Mouse (Mus musculus): ENCODE data around the gene Cnot8.

Cnot8 gene

GRCm38 (mm10) chr11:58102146-58102545 lies 1.8 kb upstream of the Cnot8 start:
- in situ Hi-C loops (cut with MboI; ENCODE audit: unreplicated experiment in 2 of 2) = loop anchor here (5.0 to 10.0 kb wide), 5 partner anchors 65 to 223 kb away; partner anchors contain the start of genes Gemin5 (in 1 of the 2) and Zfp692 (in 1 of the 2)

- in situ Hi-C loops (cut with MboI; ENCODE audit: unreplicated experiment in 2 of 2) = loop anchor here (5.0 to 10.0 kb wide), 5 partner anchors 65 to 222 kb away; partner anchors contain the start of genes Gemin5 (in 1 of the 2) and Zfp692 (in 1 of the 2)
Observed at GRCm38 (mm10) chr11:58102581-58103343, 1.2 kb upstream of the Cnot8 start.

- in situ Hi-C loops (cut with MboI; ENCODE audit: unreplicated experiment in 2 of 2) = loop anchor here (5.0 to 10.0 kb wide), 5 partner anchors 64 to 222 kb away; partner anchors contain the start of genes Gemin5 (in 1 of the 2) and Zfp692 (in 1 of the 2)
Observed at GRCm38 (mm10) chr11:58103344-58103653, 654 bp upstream of the Cnot8 start.

GRCm38 (mm10) chr11:58104351-58104791 lies 418 bp downstream of the Cnot8 start:
- in situ Hi-C loops (cut with MboI; ENCODE audit: unreplicated experiment in 2 of 2) = loop anchor here (5.0 to 10.0 kb wide), 5 partner anchors 63 to 220 kb away; partner anchors contain the start of genes Gemin5 (in 1 of the 2) and Zfp692 (in 1 of the 2)

- in situ Hi-C loops (cut with MboI; ENCODE audit: unreplicated experiment in 2 of 2) = loop anchor here (10.0 kb wide), 3 partner anchors 118 to 218 kb away; partner anchors contain the start of gene Zfp692 (in 1 of the 2)
Observed at GRCm38 (mm10) chr11:58107009-58107408, 3.1 kb downstream of the Cnot8 start.

- in situ Hi-C loops (cut with MboI; ENCODE audit: unreplicated experiment in 2 of 2) = loop anchor here (10.0 kb wide), 3 partner anchors 117 to 217 kb away; partner anchors contain the start of gene Zfp692 (in 1 of the 2)
Observed at GRCm38 (mm10) chr11:58107664-58108337, 3.8 kb downstream of the Cnot8 start.

- in situ Hi-C loops (cut with MboI; ENCODE audit: unreplicated experiment in 2 of 2) = no loop called here
Observed at GRCm38 (mm10) chr11:58116560-58116959, 12.6 kb downstream of the Cnot8 start.

- in situ Hi-C loops (cut with MboI; ENCODE audit: unreplicated experiment in 2 of 2) = no loop called here
Observed at GRCm38 (mm10) chr11:58117044-58117652, 13.2 kb downstream of the Cnot8 start.

- in situ Hi-C loops (cut with MboI; ENCODE audit: unreplicated experiment in 2 of 2) = no loop called here
Observed at GRCm38 (mm10) chr11:58120655-58121054, 16.7 kb downstream of the Cnot8 start.

- in situ Hi-C loops (cut with MboI; ENCODE audit: unreplicated experiment in 2 of 2) = no loop called here
Observed at GRCm38 (mm10) chr11:58121351-58121750, 17.4 kb downstream of the Cnot8 start.

GRCm38 (mm10) chr11:58123711-58124110 lies 19.8 kb downstream of the Cnot8 start:
- in situ Hi-C loops (cut with MboI; ENCODE audit: unreplicated experiment in 2 of 2) = no loop called here

- in situ Hi-C loops (cut with MboI; ENCODE audit: unreplicated experiment in 2 of 2) = no loop called here
Observed at GRCm38 (mm10) chr11:58125021-58125420, 21.1 kb downstream of the Cnot8 start.

GRCm38 (mm10) chr11:58126397-58127160 lies 22.6 kb downstream of the Cnot8 start:
- in situ Hi-C loops (cut with MboI; ENCODE audit: unreplicated experiment in 2 of 2) = no loop called here

GRCm38 (mm10) chr11:58127544-58127943 lies 23.6 kb downstream of the Cnot8 start:
- in situ Hi-C loops (cut with MboI; ENCODE audit: unreplicated experiment in 2 of 2) = no loop called here

- in situ Hi-C loops (cut with MboI; ENCODE audit: unreplicated experiment in 2 of 2) = no loop called here
Observed at GRCm38 (mm10) chr11:58129302-58129843, 25.4 kb downstream of the Cnot8 start.

- in situ Hi-C loops (cut with MboI; ENCODE audit: unreplicated experiment in 2 of 2) = no loop called here
Observed at GRCm38 (mm10) chr11:58132026-58132425, 28.1 kb downstream of the Cnot8 start.

- in situ Hi-C loops (cut with MboI; ENCODE audit: unreplicated experiment in 2 of 2) = no loop called here
Observed at GRCm38 (mm10) chr11:58134869-58135268, 30.9 kb downstream of the Cnot8 start.

- in situ Hi-C loops (cut with MboI; ENCODE audit: unreplicated experiment in 2 of 2) = no loop called here
Observed at GRCm38 (mm10) chr11:58135296-58135695, 31.3 kb downstream of the Cnot8 start.

- in situ Hi-C loops (cut with MboI; ENCODE audit: unreplicated experiment in 2 of 2) = no loop called here
Observed at GRCm38 (mm10) chr11:58136677-58137076, 32.7 kb downstream of the Cnot8 start.

GRCm38 (mm10) chr11:58138821-58139220 lies 34.9 kb downstream of the Cnot8 start:
- in situ Hi-C loops (cut with MboI; ENCODE audit: unreplicated experiment in 2 of 2) = no loop called here

Data from v-Abl transformed pro-B cells (cell line).